ENCODE assay signal across 11 mouse cellular contexts in the genomic region with DNA sequence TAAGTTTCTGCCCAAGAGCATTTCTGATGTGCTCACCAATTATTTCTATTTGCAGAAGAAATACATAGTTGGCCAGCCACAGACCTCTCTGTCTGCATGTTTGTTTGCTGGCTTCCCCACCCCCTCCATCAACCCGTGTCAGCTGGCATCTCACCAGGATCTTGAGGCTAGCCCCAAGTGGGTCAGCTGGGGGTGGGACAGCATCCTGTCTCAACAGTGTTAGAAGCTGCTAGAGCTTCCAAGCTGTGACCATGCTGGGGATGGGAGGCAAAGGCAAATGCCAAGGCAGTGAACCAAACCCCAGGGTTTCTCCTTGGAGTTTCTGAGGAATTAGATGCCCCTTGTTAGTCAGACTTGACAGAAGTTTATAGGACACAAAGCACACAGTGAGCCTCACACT. TPM values are rescaled to one million over a fixed set of nuclear protein-coding genes. Genes with fewer than 3 reads are reported as not detected.
DNase-seq lines count a peak whose midpoint lies in the region; ATAC-seq and TF ChIP-seq lines count a peak whose summit lies in the region.
"Had no signal": no experiment of that assay in that cellular context is flagged by ENCODE, and none has a peak within 500 bp of the region (broad histone marks: within the 10 kb centered on the region; RNA-seq: fewer than 3 reads in every experiment).

No protein-coding gene starts in this region.

- 16% methylated on average over 1 of the region's 1 CpGs for WGBS in lung, embryonic 14.5 days
- WGBS in intestine, postnatal 0 days: 16% methylated on average over 1 of the region's 1 CpGs

- no peak overlapping the region for H3K4me3 ChIP-seq in lung, embryonic 14.5 days (ENCODE audit: low read depth, low read length)
- H3K4me3 ChIP-seq in intestine, postnatal 0 days (ENCODE audit: low read depth, low read length): no peak overlapping the region
- H3K4me3 ChIP-seq: forebrain, embryonic 15.5 days; neural tube, embryonic 12.5 days had no signal

- no peak for ATAC-seq in lung, embryonic 14.5 days (ENCODE audit: insufficient read depth)
- peak; percentile 6; the same call in 1 of the 2 replicates for ATAC-seq in common myeloid progenitor, adult 5-6 weeks (replicated peaks; ENCODE audit: low read depth, poor library complexity, severe bottlenecking)
- ATAC-seq in intestine, postnatal 0 days: no peak
- ATAC-seq: forebrain, embryonic 15.5 days had no signal

- no peak overlapping the region for H3K4me2 ChIP-seq in lung, embryonic 14.5 days
- no peak overlapping the region for H3K4me2 ChIP-seq in intestine, postnatal 0 days (replicated peaks; ENCODE audit: low read depth)
- H3K4me2 ChIP-seq: forebrain, embryonic 15.5 days; neural tube, embryonic 12.5 days had no signal

- TF ChIP-seq CTCF in lung, embryonic 14.5 days (IDR thresholded peaks at IDR 0.05; ENCODE audit: low read depth): no peak
- no peak for TF ChIP-seq CTCF in intestine, postnatal 0 days (IDR thresholded peaks at IDR 0.05; ENCODE audit: low read depth)

- H3K27me3 ChIP-seq in lung, embryonic 14.5 days (ENCODE audit: insufficient read depth, low read length): no peaks in the 10 kb centered on the region
- H3K27me3 ChIP-seq in intestine, postnatal 0 days (replicated peaks; ENCODE audit: control insufficient read depth, insufficient read depth, low read length): no peaks in the 10 kb centered on the region
- H3K27me3 ChIP-seq: forebrain, embryonic 15.5 days; neural tube, embryonic 12.5 days had no signal

- 0 out of 2 replicates have a peak, but pooled peaks cover 10% of the 10 kb centered on the region for H3K4me1 ChIP-seq in lung, embryonic 14.5 days (ENCODE audit: insufficient read depth)
- H3K4me1 ChIP-seq in intestine, postnatal 0 days (replicated peaks; ENCODE audit: control insufficient read depth, insufficient read depth, low read length): no peaks in the 10 kb centered on the region
- H3K4me1 ChIP-seq: neural tube, embryonic 12.5 days had no signal

- no peak overlapping the region for H3K9ac ChIP-seq in lung, embryonic 14.5 days
- no peak overlapping the region for H3K9ac ChIP-seq in intestine, postnatal 0 days (ENCODE audit: low read depth, low read length)
- H3K9ac ChIP-seq: forebrain, embryonic 15.5 days; neural tube, embryonic 12.5 days had no signal

- H3K36me3 ChIP-seq in lung, embryonic 14.5 days (ENCODE audit: insufficient read depth): no peaks in the 10 kb centered on the region
- H3K36me3 ChIP-seq in intestine, postnatal 0 days (ENCODE audit: control insufficient read depth, insufficient read depth): no peaks in the 10 kb centered on the region
- H3K36me3 ChIP-seq: forebrain, embryonic 15.5 days; neural tube, embryonic 12.5 days had no signal

- no peaks in the 10 kb centered on the region for H3K9me3 ChIP-seq in lung, embryonic 14.5 days (ENCODE audit: low read depth, low read length)
- no peaks in the 10 kb centered on the region for H3K9me3 ChIP-seq in intestine, postnatal 0 days (ENCODE audit: control insufficient read depth)
- H3K9me3 ChIP-seq: forebrain, embryonic 15.5 days; neural tube, embryonic 12.5 days had no signal

- peak overlapping the region; percentile 21; the same call in 1 of the 2 replicates for H3K27ac ChIP-seq in lung, embryonic 14.5 days (ENCODE audit: low read depth)
- H3K27ac ChIP-seq in intestine, postnatal 0 days (ENCODE audit: low read depth, low read length): no peak overlapping the region
- H3K27ac ChIP-seq: forebrain, embryonic 15.5 days; neural tube, embryonic 12.5 days had no signal

- DNase-seq in cerebellum, adult 11 months: peak; percentile 6
- DNase-seq in cerebellum, adult 8-10 months: no peak
- DNase-seq in lung, embryonic 14.5 days: peak; percentile 29
- DNase-seq in lung, postnatal 25 days (ENCODE audit: low spot score): no peak
- DNase-seq in lung, postnatal 10 days: peak; percentile 80
- DNase-seq in ovary, adult 18-20 months (ENCODE audit: low spot score): no peak
- DNase-seq: kidney, adult 11 months had no signal

RNA-seq across cellular contexts. Expression of a gene that starts 34.1 kb away (rescaled TPM):
- 77.9 and 78.0 TPM in 2 replicates for polyA plus RNA-seq in lung, embryonic 14.5 days (2014; fragmentation: Nextera tagmentation; extraction: Ambion mirVana)
- total RNA-seq in common myeloid progenitor, adult 5-6 weeks (2017): 35.2 and 44.8 TPM in 2 replicates
- polyA plus RNA-seq in intestine, postnatal 0 days (2015; fragmentation: Nextera tagmentation; extraction: Ambion mirVana): 55.5 and 57.9 TPM in 2 replicates

RNA-seq across cellular contexts. Expression of a gene that starts 36.4 kb away (rescaled TPM):
- polyA plus RNA-seq in lung, embryonic 14.5 days (2014; fragmentation: Nextera tagmentation; extraction: Ambion mirVana): 5.0 and 7.4 TPM in 2 replicates
- total RNA-seq in common myeloid progenitor, adult 5-6 weeks (2017): 89.1 and 108 TPM in 2 replicates
- 16.1 and 16.5 TPM in 2 replicates for polyA plus RNA-seq in intestine, postnatal 0 days (2015; fragmentation: Nextera tagmentation; extraction: Ambion mirVana)

Comparison
In these comparisons a context has a peak if more than half of its experiments do, and no peak if none do; other contexts are left out.
1. DNase-seq: peak in cerebellum, adult 11 months (single experiment), lung, embryonic 14.5 days (single experiment) and lung, postnatal 10 days (single experiment); none in cerebellum, adult 8-10 months (single experiment), lung, postnatal 25 days (single experiment) and ovary, adult 18-20 months (single experiment).